Mouse (Mus musculus): ENCODE results near the gene Cutal. TPM values are rescaled to one million over a fixed set of nuclear protein-coding genes. Genes with fewer than 3 reads are reported as not detected.

Gene Cutal
- total and polyA plus RNA-seq, 2 experiments from 2014 or later, result 0.72 TPM; not detected in 1

- 94% methylated on average over 4 of the region's 4 CpGs for WGBS
- H3K4me1 ChIP-seq (ENCODE audit: insufficient read depth, low read length), result no peaks in the 10 kb centered on the region
- peak; percentile 43 for TF ChIP-seq CTCF (IDR thresholded peaks at IDR 0.05)
Observed at GRCm38 (mm10) chr2:34855265-34855664, 18.9 kb upstream of the Cutal start.

GRCm38 (mm10) chr2:34857728-34858127 lies 16.5 kb upstream of the Cutal start:
- WGBS, result 95% methylated on average over 8 of the region's 8 CpGs
- no peak for TF ChIP-seq CTCF (IDR thresholded peaks at IDR 0.05)
- no peak overlapping the region for H3K4me2 ChIP-seq (ENCODE audit: low read depth, low read length, poor library complexity, severe bottlenecking)
- H3K4me1 ChIP-seq (ENCODE audit: insufficient read depth, low read length), result no peaks in the 10 kb centered on the region
- H3K27me3 ChIP-seq (ENCODE audit: insufficient read depth, low read length), result no peaks in the 10 kb centered on the region
- DNase-seq (ENCODE audit: low spot score) (no peak), ATAC-seq (ENCODE audit: low FRiP score) (no peak)
- peaks cover 68% of the 10 kb centered on the region for H3K36me3 ChIP-seq (ENCODE audit: insufficient read depth, low read length)
- no peak overlapping the region for H3K9ac ChIP-seq (replicated peaks; ENCODE audit: low read length, poor library complexity, severe bottlenecking)
- no peaks in the 10 kb centered on the region for H3K9me3 ChIP-seq (ENCODE audit: low read length)
- H3K4me3 ChIP-seq (ENCODE audit: low read depth, low read length), result no peak overlapping the region
- H3K27ac ChIP-seq (ENCODE audit: low read depth, low read length), result no peak overlapping the region

More at GRCm38 (mm10) chr2:34855265-34855664, 18.9 kb upstream of the Cutal start:
- no peaks in the 10 kb centered on the region for H3K9me3 ChIP-seq (ENCODE audit: low read length)
- H3K9ac ChIP-seq (replicated peaks; ENCODE audit: low read length, poor library complexity, severe bottlenecking), result no peak overlapping the region
- ATAC-seq (ENCODE audit: low FRiP score), result no peak
- H3K4me3 ChIP-seq (ENCODE audit: low read depth, low read length), result no peak overlapping the region
- H3K4me2 ChIP-seq (ENCODE audit: low read depth, low read length, poor library complexity, severe bottlenecking), result no peak overlapping the region
- peaks cover 69% of the 10 kb centered on the region for H3K36me3 ChIP-seq (ENCODE audit: insufficient read depth, low read length)
- H3K27ac ChIP-seq (ENCODE audit: low read depth, low read length), result no peak overlapping the region
- no peaks in the 10 kb centered on the region for H3K27me3 ChIP-seq (ENCODE audit: insufficient read depth, low read length)
- no peak for DNase-seq (ENCODE audit: low spot score)

GRCm38 (mm10) chr2:34869680-34870079 lies 4.5 kb upstream of the Cutal start:
- no peak for TF ChIP-seq CTCF (IDR thresholded peaks at IDR 0.05)
- Histone ChIP-seq H3K27me3 (ENCODE audit: insufficient read depth, low read length) (0 out of 2 replicates have a peak, but pooled peaks cover 10% of the 10 kb centered on the region), H3K9ac (replicated peaks; ENCODE audit: low read length, poor library complexity, severe bottlenecking) (no peak overlapping the region), H3K9me3 (ENCODE audit: low read length) (no peaks in the 10 kb centered on the region), H3K36me3 (ENCODE audit: insufficient read depth, low read length) (peaks cover 16% of the 10 kb centered on the region), H3K27ac (ENCODE audit: low read depth, low read length) (no peak overlapping the region), H3K4me3 (ENCODE audit: low read depth, low read length) (peak overlapping the region; percentile 86), H3K4me1 (ENCODE audit: insufficient read depth, low read length) (peaks cover 2% of the 10 kb centered on the region; the same call in 1 of the 2 replicates), H3K4me2 (ENCODE audit: low read depth, low read length, poor library complexity, severe bottlenecking) (peak overlapping the region; percentile 65)
- ATAC-seq (ENCODE audit: low FRiP score) (no peak), DNase-seq (ENCODE audit: low spot score) (peak; percentile 14)
- WGBS, result 38% methylated on average over 5 of the region's 5 CpGs

GRCm38 (mm10) chr2:34870520-34871474 lies 3.4 kb upstream of the Cutal start:
- H3K9ac ChIP-seq (replicated peaks; ENCODE audit: low read length, poor library complexity, severe bottlenecking), result peak overlapping the region; percentile 93
- DNase-seq (ENCODE audit: low spot score), result peak; percentile 100
- peaks cover 5% of the 10 kb centered on the region; the same call in 1 of the 2 replicates for H3K36me3 ChIP-seq (ENCODE audit: insufficient read depth, low read length)
- WGBS, result under 1% methylated on average over 66 of the region's 67 CpGs
- peaks cover 2% of the 10 kb centered on the region; the same call in 1 of the 2 replicates for H3K4me1 ChIP-seq (ENCODE audit: insufficient read depth, low read length)
- H3K27ac ChIP-seq (ENCODE audit: low read depth, low read length), result peak overlapping the region; percentile 85
- H3K4me2 ChIP-seq (ENCODE audit: low read depth, low read length, poor library complexity, severe bottlenecking), result peak overlapping the region; percentile 65
- no peak for TF ChIP-seq CTCF (IDR thresholded peaks at IDR 0.05)
- peak; percentile 99 for ATAC-seq (ENCODE audit: low FRiP score)
- H3K27me3 ChIP-seq (ENCODE audit: insufficient read depth, low read length), result 0 out of 2 replicates have a peak, but pooled peaks cover 10% of the 10 kb centered on the region
- no peaks in the 10 kb centered on the region for H3K9me3 ChIP-seq (ENCODE audit: low read length)
- H3K4me3 ChIP-seq (ENCODE audit: low read depth, low read length), result peak overlapping the region; percentile 86

GRCm38 (mm10) chr2:34874816-34875345 lies 685 bp downstream of the Cutal start, which contains the start of gene Psmd5:
Gene Psmd5, minus strand, starts transcription at chr2:34874968.
- H3K9ac ChIP-seq (replicated peaks; ENCODE audit: low read length, poor library complexity, severe bottlenecking), result no peak within 1 kb of the TSS
- 0 out of 2 replicates have a peak, but pooled peaks cover 10% of the 10 kb centered on the region for H3K27me3 ChIP-seq (ENCODE audit: insufficient read depth, low read length)
- DNase-seq (ENCODE audit: low spot score), result no peak
- no peak for TF ChIP-seq CTCF (IDR thresholded peaks at IDR 0.05)
- 15% methylated on average over 8 of the region's 8 CpGs for WGBS
- H3K4me2 ChIP-seq (ENCODE audit: low read depth, low read length, poor library complexity, severe bottlenecking), result no peak within 1 kb of the TSS
- no peaks in the 10 kb centered on the region for H3K9me3 ChIP-seq (ENCODE audit: low read length)
- 0 out of 2 replicates have a peak, but pooled peaks cover 2% of the 10 kb centered on the region for H3K4me1 ChIP-seq (ENCODE audit: insufficient read depth, low read length)
- H3K36me3 ChIP-seq (ENCODE audit: insufficient read depth, low read length), result no peaks in the 10 kb centered on the region
- no peak for ATAC-seq (ENCODE audit: low FRiP score)
- H3K27ac ChIP-seq (ENCODE audit: low read depth, low read length), result no peak within 1 kb of the TSS
- H3K4me3 ChIP-seq (ENCODE audit: low read depth, low read length), result no peak within 1 kb of the TSS
